Mouse (Mus musculus): ENCODE results near the gene Clec12b. TPM values are rescaled to one million over a fixed set of nuclear protein-coding genes. Genes with fewer than 3 reads are reported as not detected.

Clec12b gene
- polyA plus RNA-seq, 1 experiment from 2014 or later: 0.15 TPM

DNA sequence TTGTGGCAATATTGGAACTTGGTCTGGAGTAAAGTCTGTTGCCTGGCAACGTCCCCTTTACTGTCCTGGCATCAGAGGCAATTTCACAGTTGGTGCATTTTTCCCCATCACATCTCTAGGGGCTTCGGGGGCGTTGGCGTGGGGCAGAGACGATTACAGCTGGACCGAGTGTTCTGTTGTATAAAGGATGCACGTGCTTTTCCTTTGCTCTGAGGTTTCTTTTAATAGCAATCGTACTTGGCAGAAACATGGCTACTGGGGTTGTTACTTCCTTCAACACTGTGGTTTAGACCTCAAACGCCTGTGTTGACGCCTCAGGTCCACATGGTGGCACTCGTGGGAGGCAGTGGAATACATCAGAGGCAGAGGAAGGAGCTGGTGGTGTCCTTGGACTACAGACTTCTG is 52.0 kb downstream of the Clec12b start:
- Histone ChIP-seq H3K9me3 (no peaks in the 10 kb centered on the region), H3K9ac (no peak overlapping the region), H3K36me3 (no peaks in the 10 kb centered on the region), H3K27ac (replicated peaks) (no peak overlapping the region), H3K4me2 (peak overlapping the region; percentile 40; the same call in 1 of the 2 replicates), H3K4me1 (no peaks in the 10 kb centered on the region), H3K4me3 (no peak overlapping the region), H3K27me3 (replicated peaks) (no peaks in the 10 kb centered on the region)
- 22% methylated on average over 11 of the region's 11 CpGs for WGBS
- no peak for ATAC-seq (ENCODE audit: extremely low read depth, insufficient number of reproducible peaks, low FRiP score, low TSS enrichment)

- H3K36me3 ChIP-seq: no peaks in the 10 kb centered on the region
- H3K4me2 ChIP-seq: no peak within 1 kb of the TSS
- 47% methylated on average over 11 of the region's 11 CpGs for WGBS
- no peak within 1 kb of the TSS for H3K9ac ChIP-seq
- no peak for ATAC-seq (ENCODE audit: extremely low read depth, insufficient number of reproducible peaks, low FRiP score, low TSS enrichment)
- H3K9me3 ChIP-seq: no peaks in the 10 kb centered on the region
- no peaks in the 10 kb centered on the region for H3K4me1 ChIP-seq
- no peaks in the 10 kb centered on the region for H3K27me3 ChIP-seq (replicated peaks)
- H3K4me3 ChIP-seq: no peak within 1 kb of the TSS
- no peak within 1 kb of the TSS for H3K27ac ChIP-seq (replicated peaks)
These were observed 54.1 kb downstream of the Clec12b start, which contains the start of gene 4922502D21Rik for GRCm38 (mm10) chr6:129331610-129332009. Gene 4922502D21Rik, minus strand, starts transcription at chr6:129331796.

DNA sequence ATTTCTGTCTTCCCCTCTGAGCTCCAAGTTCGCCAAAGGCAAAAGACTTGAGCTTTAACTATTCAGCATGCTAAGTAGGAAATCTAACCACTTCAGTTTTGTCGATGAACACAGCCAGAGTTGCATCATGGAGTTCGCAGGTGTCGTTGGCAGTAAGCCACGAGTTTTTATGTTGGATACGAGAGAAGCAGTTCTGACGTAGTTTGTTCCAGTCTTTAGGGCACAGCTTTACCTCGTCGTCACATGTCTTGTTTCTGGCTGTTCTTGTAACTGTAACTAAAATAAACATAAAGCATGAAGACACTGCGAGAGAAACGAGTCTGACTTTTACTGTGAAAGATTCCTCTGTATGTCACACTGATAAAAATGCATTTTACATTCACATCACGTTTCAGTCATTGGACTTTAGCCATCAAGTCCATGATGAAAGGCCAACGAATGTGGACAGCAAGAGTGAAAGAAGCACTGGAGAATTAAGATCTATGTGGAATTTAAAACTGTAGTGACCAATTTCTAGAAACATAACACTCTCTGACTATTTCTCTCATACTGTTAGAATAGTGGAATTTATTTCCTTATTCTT is 59.0 kb downstream of the Clec12b start:
- Histone ChIP-seq H3K4me2 (no peak overlapping the region), H3K27ac (replicated peaks) (no peak overlapping the region), H3K4me3 (no peak overlapping the region), H3K36me3 (no peaks in the 10 kb centered on the region), H3K27me3 (replicated peaks) (no peaks in the 10 kb centered on the region), H3K4me1 (no peaks in the 10 kb centered on the region), H3K9me3 (no peaks in the 10 kb centered on the region), H3K9ac (no peak overlapping the region)
- 58% methylated on average over 13 of the region's 13 CpGs for WGBS
- no peak for ATAC-seq (ENCODE audit: extremely low read depth, insufficient number of reproducible peaks, low FRiP score, low TSS enrichment)

DNA sequence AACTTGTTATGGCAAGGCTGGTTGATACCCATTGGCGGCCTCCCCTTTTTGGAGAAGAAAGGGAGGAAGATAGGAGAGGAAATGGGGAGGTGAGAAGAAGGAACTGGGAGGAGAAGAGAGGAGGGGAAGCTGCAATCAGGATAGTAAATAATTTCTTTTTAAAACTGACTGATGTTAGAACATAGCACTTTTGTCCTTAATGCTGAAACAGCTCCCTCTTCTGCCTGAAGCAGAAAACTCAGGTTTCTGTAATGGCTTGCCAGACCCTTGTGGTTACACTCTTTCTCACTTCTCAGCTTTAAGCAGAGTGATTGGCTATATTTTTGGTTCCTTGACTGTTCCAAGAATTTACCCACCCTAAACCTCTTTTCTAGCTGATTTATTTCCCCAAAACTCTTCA is 59.7 kb downstream of the Clec12b start:
- WGBS: 25% methylated on average over 1 of the region's 1 CpGs
- no peaks in the 10 kb centered on the region for H3K4me1 ChIP-seq
- no peak overlapping the region for H3K9ac ChIP-seq
- no peak for ATAC-seq (ENCODE audit: extremely low read depth, insufficient number of reproducible peaks, low FRiP score, low TSS enrichment)
- no peaks in the 10 kb centered on the region for H3K36me3 ChIP-seq
- no peak overlapping the region for H3K4me3 ChIP-seq
- no peaks in the 10 kb centered on the region for H3K9me3 ChIP-seq
- no peak overlapping the region for H3K4me2 ChIP-seq
- H3K27ac ChIP-seq (replicated peaks): no peak overlapping the region
- no peaks in the 10 kb centered on the region for H3K27me3 ChIP-seq (replicated peaks)

Other genes starting within 250 kb of the Clec12b start
- gene Clec2d, start 205.3 kb downstream of the Clec12b start, polyA plus RNA-seq (2015; fragmentation: Nextera tagmentation; extraction: Ambion mirVana): 0.11 and 0.20 TPM in 2 replicates
- gene Cd69, start 110.4 kb downstream of the Clec12b start, polyA plus RNA-seq (2015; fragmentation: Nextera tagmentation; extraction: Ambion mirVana): 0.14 TPM in 1 of 2 replicates, not detected in the other
- gene 4922502D21Rik, start 54.1 kb downstream of the Clec12b start, polyA plus RNA-seq (2015; fragmentation: Nextera tagmentation; extraction: Ambion mirVana): not detected in 2 replicates
- 0.66 and 0.86 TPM in 2 replicates for gene Clec12a, start 43.2 kb downstream of the Clec12b start, polyA plus RNA-seq (2015; fragmentation: Nextera tagmentation; extraction: Ambion mirVana)
- gene Clec1b, start 11.4 kb upstream of the Clec12b start, polyA plus RNA-seq (2015; fragmentation: Nextera tagmentation; extraction: Ambion mirVana): 5.9 and 9.6 TPM in 2 replicates
- gene Clec9a, start 23.0 kb upstream of the Clec12b start, polyA plus RNA-seq (2015; fragmentation: Nextera tagmentation; extraction: Ambion mirVana): 0.20 and 0.35 TPM in 2 replicates
- gene Clec1a, start 66.1 kb upstream of the Clec12b start, polyA plus RNA-seq (2015; fragmentation: Nextera tagmentation; extraction: Ambion mirVana): 3.0 and 3.2 TPM in 2 replicates
- gene Olr1, start 121.3 kb upstream of the Clec12b start, polyA plus RNA-seq (2015; fragmentation: Nextera tagmentation; extraction: Ambion mirVana): 0.29 and 0.48 TPM in 2 replicates
- 0.12 TPM in 1 of 2 replicates, not detected in the other for gene Tmem52b, start 126.7 kb upstream of the Clec12b start, polyA plus RNA-seq (2015; fragmentation: Nextera tagmentation; extraction: Ambion mirVana)
- gene Gabarapl1, start 147.3 kb upstream of the Clec12b start, polyA plus RNA-seq (2015; fragmentation: Nextera tagmentation; extraction: Ambion mirVana): 40.3 and 41.3 TPM in 2 replicates
- not detected in 2 replicates for gene Klre1, start 192.0 kb upstream of the Clec12b start, polyA plus RNA-seq (2015; fragmentation: Nextera tagmentation; extraction: Ambion mirVana)
- gene Klrd1, start 205.9 kb upstream of the Clec12b start, polyA plus RNA-seq (2015; fragmentation: Nextera tagmentation; extraction: Ambion mirVana): not detected in 2 replicates
- gene Klrk1, start 238.0 kb upstream of the Clec12b start, polyA plus RNA-seq (2015; fragmentation: Nextera tagmentation; extraction: Ambion mirVana): 0.04 TPM in 1 of 2 replicates, not detected in the other

All from heart, embryonic 13.5 days (tissue).